Mouse (Mus musculus) heart, adult 8-10 months (tissue): ENCODE measurements around the gene Mttp. TPM values are rescaled to one million over a fixed set of nuclear protein-coding genes. Genes with fewer than 3 reads are reported as not detected.

Experiments used
- DNase-seq: peaks from one replicate; pipeline ENCODE4 v3.0.0; 2022; ENCODE audit warnings: low spot score
- total RNA-seq, 4 experiments: library from RNA; stranded (reverse); gene quantifications; 2 replicates each; pipeline ENCODE4 v1.2.4; 2022

Mttp gene
- total RNA-seq, 4 experiments from 2014 or later = 6.6 to 8.4 (median 7.4) TPM

GRCm38 (mm10) chr3:138056976-138057375 is 87.8 kb downstream of the Mttp start:
- no peak for DNase-seq

DNA sequence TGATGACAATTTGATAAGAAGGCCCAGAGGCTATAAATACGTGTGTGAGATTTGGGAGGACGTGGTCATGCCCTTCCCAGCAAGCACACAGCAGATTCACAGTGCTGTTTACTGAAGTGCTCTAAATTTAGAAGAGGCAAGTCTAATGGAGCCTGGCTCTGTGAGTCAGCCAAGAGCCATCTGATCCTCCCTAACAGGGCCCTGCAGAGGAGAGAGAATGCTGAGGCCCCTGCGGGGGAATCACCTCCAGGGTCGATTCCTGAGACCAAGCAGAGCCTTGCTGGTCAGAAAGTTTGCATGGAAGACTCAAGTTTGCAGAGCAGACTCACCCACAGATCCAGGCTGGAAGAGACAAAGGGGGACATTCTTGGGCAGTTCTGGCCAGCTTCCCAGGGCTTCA is 90.8 kb downstream of the Mttp start:
- peak; percentile 49 for DNase-seq

DNA sequence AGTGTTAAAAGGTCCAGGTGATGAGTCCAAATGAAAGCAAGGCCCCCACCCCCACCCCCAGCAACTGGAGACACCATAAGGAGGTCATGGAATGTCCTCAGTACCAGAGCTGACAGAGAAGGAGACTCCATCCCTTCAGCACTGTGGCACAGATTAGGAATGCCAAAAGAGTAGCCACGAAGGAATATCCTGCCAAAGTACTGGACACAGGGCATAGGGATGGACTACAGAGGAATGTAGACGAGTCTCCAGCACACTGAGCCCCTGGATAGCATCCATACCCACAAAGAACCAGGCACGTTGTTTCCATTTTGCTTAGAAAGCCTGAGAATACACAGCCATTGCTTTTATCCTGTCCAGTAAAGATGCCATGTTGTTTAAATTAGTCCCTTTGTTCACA is 93.3 kb downstream of the Mttp start:
- DNase-seq = no peak

DNA sequence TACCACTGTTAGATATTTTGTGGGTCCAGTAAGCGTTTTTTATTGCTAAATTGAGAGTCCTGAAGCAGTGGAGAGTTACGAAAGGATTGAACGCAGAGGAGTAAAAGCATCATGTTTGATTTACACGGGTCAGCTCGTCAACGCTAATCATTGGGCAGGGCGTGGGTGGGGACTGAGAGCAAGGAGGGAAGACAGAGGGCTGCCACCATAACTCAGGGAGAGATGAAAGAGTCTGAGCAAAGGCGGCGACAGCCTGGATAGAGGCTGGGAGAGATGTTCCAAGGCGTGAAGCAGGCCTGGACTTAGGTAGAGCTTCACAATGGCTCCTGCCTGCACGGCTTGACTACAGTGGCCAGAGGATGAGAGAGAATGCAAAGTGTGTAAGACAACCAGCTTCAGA is 94.0 kb downstream of the Mttp start:
- DNase-seq = no peak

GRCm38 (mm10) chr3:138049555-138049954 is 95.2 kb downstream of the Mttp start:
- no peak for DNase-seq

GRCm38 (mm10) chr3:138043316-138043715 is 101.5 kb downstream of the Mttp start:
- no peak for DNase-seq

DNA sequence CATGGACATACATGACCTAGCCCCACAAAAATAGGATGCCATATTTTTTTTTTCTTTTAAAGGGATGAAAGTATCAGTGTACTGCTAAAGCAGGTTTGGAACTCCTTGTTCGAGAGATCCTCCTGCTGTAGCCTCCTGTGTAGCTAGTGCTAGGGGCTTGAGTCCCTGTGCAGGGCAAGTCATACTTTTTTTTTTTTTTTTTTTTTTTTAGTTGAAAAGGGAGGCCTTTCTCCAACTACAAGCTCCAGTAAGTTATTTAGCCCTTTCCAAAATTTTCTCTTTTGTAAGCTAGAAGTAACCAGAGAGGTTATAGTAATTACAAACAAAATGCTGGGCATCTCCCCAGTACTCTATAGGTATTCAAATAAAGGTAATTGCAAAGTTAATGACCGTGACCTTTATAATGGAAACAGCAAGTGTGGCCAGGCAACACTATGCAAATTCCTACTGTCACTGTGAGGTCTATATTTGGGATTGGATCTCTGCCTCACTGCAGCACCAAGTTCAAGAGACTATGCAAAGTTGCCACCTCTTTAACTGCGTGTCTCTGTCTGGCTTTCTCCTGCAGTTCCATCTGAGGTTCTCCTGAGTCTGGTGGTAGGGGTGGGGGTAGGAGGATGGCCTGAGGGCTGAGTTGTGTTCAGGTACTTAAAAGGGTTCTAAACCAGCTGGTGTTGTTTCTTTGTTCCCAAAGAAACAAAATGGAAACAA is 103.0 kb downstream of the Mttp start:
- DNase-seq = no peak

GRCm38 (mm10) chr3:138040938-138041337 is 103.8 kb downstream of the Mttp start:
- DNase-seq = no peak

Other genes starting within 250 kb of the Mttp start
- gene Lamtor3, start 226.5 kb downstream of the Mttp start, total RNA-seq = 100 to 1,000 TPM in 1 of 4 experiments, 10 to 100 TPM in 3; 87.5 to 104 (median 90.4) TPM
- 1 to 10 TPM; 5.5 to 9.2 (median 6.6) TPM for gene Dapp1, start 163.4 kb downstream of the Mttp start, total RNA-seq
- 10 to 100 TPM; 40.6 to 58.5 (median 50.8) TPM for gene 1110002E22Rik, start 79.9 kb downstream of the Mttp start, total RNA-seq
- 1 to 10 TPM in 2 of 4 experiments, under 1 TPM in 2; 0.76 to 1.6 (median 1.1) TPM for gene Gm5105, start 77.6 kb downstream of the Mttp start, total RNA-seq
- gene Trmt10a, start 1.5 kb downstream of the Mttp start, total RNA-seq = 1 to 10 TPM; 1.1 to 1.9 (median 1.6) TPM
- not detected for gene 4930579F01Rik, start 48.9 kb upstream of the Mttp start, total RNA-seq
- gene Adh7, start 72.8 kb upstream of the Mttp start, total RNA-seq = under 1 TPM; 0.11 to 0.81 (median 0.47) TPM
- 10 to 100 TPM; 26.8 to 55.8 (median 33.1) TPM for gene Adh1, start 116.0 kb upstream of the Mttp start, total RNA-seq
- gene Adh6a, start 168.3 kb upstream of the Mttp start, total RNA-seq = not detected
- gene Adh6b, start 196.8 kb upstream of the Mttp start, total RNA-seq = 1 to 10 TPM; 1.2 to 2.7 (median 1.6) TPM